Mouse (Mus musculus) intestine, embryonic 14.5 days (tissue): ENCODE data around the gene Wipf1. TPM values are rescaled to one million over a fixed set of nuclear protein-coding genes. Genes with fewer than 3 reads are reported as not detected.

Experiments used
- ATAC-seq: fragments of 200-750 bp; cut with Nextera tagmentation; replicated peaks from 2 replicates; pipeline ENCODE4 v1.8.0; 2017; ENCODE audit warnings: low read depth, moderate number of reproducible peaks, moderate TSS enrichment, moderate library complexity; ENCODE audit not compliant: low FRiP score, low TSS enrichment
- DNase-seq: peaks from one replicate; pipeline ENCODE4 v3.0.0-alpha.2; 2018; ENCODE audit warnings: low spot score
- H3K27ac ChIP-seq: fragments of 300-500 bp; sonication (generic); 2 replicates; pipeline ENCODE4 v1.5.1; 2014; ENCODE audit warnings: low read depth, mild to moderate bottlenecking, control low read depth
- H3K27me3 ChIP-seq: fragments of 300-500 bp; sonication (generic); replicated peaks from 2 replicates; pipeline ENCODE4 v1.6.1; 2014; ENCODE audit warnings: low read length, control low read depth; ENCODE audit not compliant: control insufficient read depth, insufficient read depth
- H3K36me3 ChIP-seq: fragments of 300-500 bp; sonication (generic); 2 replicates; pipeline ENCODE4 v1.6.1; 2014; ENCODE audit warnings: low read length, control low read depth; ENCODE audit not compliant: control insufficient read depth, insufficient read depth
- H3K4me1 ChIP-seq: fragments of 300-500 bp; sonication (generic); replicated peaks from 2 replicates; pipeline ENCODE4 v1.6.1; 2014; ENCODE audit warnings: low read length, control low read depth, mixed read lengths; ENCODE audit not compliant: control insufficient read depth, insufficient read depth
- H3K4me2 ChIP-seq: fragments of 300-500 bp; sonication (generic); 2 replicates; pipeline ENCODE4 v1.6.1; 2014; ENCODE audit warnings: low read length
- H3K4me3 ChIP-seq: fragments of 300-500 bp; sonication (generic); 2 replicates; pipeline ENCODE4 v1.5.1; 2014; ENCODE audit warnings: low read depth, low read length, control low read depth, mixed read lengths
- H3K9ac ChIP-seq: fragments of 300-500 bp; sonication (generic); 2 replicates; pipeline ENCODE4 v1.6.1; 2014; ENCODE audit warnings: mild to moderate bottlenecking, low read length
- H3K9me3 ChIP-seq: fragments of 300-500 bp; sonication (generic); 2 replicates; pipeline ENCODE4 v1.6.1; 2016; ENCODE audit warnings: low read length, control low read depth; ENCODE audit not compliant: control insufficient read depth
- WGBS: fragments of 180-500 bp; shearing (Covaris S2); extraction: QIAGEN DNeasy Blood & Tissue Kit; methylation state at CpG from one replicate; pipeline ENCODE4 v1.1.7; 2014; 5-methylcytosine and 5-hydroxymethylcytosine counted together
- polyA plus RNA-seq: library from polyadenylated mRNA; unstranded; fragments of >200 nt; fragmentation: Nextera tagmentation; extraction: Ambion mirVana; gene quantifications from 2 replicates; pipeline ENCODE4 v1.2.1, GENCODE M21; 2014

Gene Wipf1
- polyA plus RNA-seq, 1 experiment from 2014 or later, result 13.6 TPM

GRCm38 (mm10) chr2:73397476-73397875, 132.1 kb downstream of the Wipf1 start:
- H3K4me2 ChIP-seq, result no peak overlapping the region
- H3K9ac ChIP-seq, result no peak overlapping the region
- no peaks in the 10 kb centered on the region for H3K27me3 ChIP-seq
- no peak overlapping the region for H3K27ac ChIP-seq
- no peak overlapping the region for H3K4me3 ChIP-seq
- 93% methylated on average over 2 of the region's 2 CpGs for WGBS
- no peaks in the 10 kb centered on the region for H3K36me3 ChIP-seq
- no peaks in the 10 kb centered on the region for H3K4me1 ChIP-seq
- H3K9me3 ChIP-seq, result no peaks in the 10 kb centered on the region
- ATAC-seq (no peak), DNase-seq (no peak)

- H3K4me3 ChIP-seq, result no peak overlapping the region
- no peaks in the 10 kb centered on the region for H3K4me1 ChIP-seq
- H3K9ac ChIP-seq, result no peak overlapping the region
- no peak overlapping the region for H3K27ac ChIP-seq
- H3K27me3 ChIP-seq, result no peaks in the 10 kb centered on the region
- H3K4me2 ChIP-seq, result no peak overlapping the region
- ATAC-seq, result no peak
- no peaks in the 10 kb centered on the region for H3K9me3 ChIP-seq
- 81% methylated on average over 3 of the region's 3 CpGs for WGBS
- DNase-seq, result no peak
- H3K36me3 ChIP-seq, result no peaks in the 10 kb centered on the region
Observed at GRCm38 (mm10) chr2:73396828-73397325, 132.7 kb downstream of the Wipf1 start.

- no peak overlapping the region for H3K27ac ChIP-seq
- H3K4me1 ChIP-seq, result no peaks in the 10 kb centered on the region
- no peaks in the 10 kb centered on the region for H3K9me3 ChIP-seq
- 73% methylated on average over 8 of the region's 8 CpGs for WGBS
- no peak overlapping the region for H3K9ac ChIP-seq
- H3K4me3 ChIP-seq, result no peak overlapping the region
- no peak overlapping the region for H3K4me2 ChIP-seq
- no peaks in the 10 kb centered on the region for H3K36me3 ChIP-seq
- no peaks in the 10 kb centered on the region for H3K27me3 ChIP-seq
- ATAC-seq, result no peak
- DNase-seq, result peak; percentile 29
Observed at GRCm38 (mm10) chr2:73395516-73395915, 134.0 kb downstream of the Wipf1 start.

GRCm38 (mm10) chr2:73394476-73394875, 135.1 kb downstream of the Wipf1 start:
- DNase-seq (peak; percentile 43), ATAC-seq (no peak)
- no peaks in the 10 kb centered on the region for H3K9me3 ChIP-seq
- H3K27me3 ChIP-seq, result no peaks in the 10 kb centered on the region
- H3K27ac ChIP-seq, result no peak overlapping the region
- H3K36me3 ChIP-seq, result no peaks in the 10 kb centered on the region
- no peaks in the 10 kb centered on the region for H3K4me1 ChIP-seq
- H3K4me2 ChIP-seq, result no peak overlapping the region
- no peak overlapping the region for H3K9ac ChIP-seq
- no peak overlapping the region for H3K4me3 ChIP-seq
- 86% methylated on average over 3 of the region's 3 CpGs for WGBS

GRCm38 (mm10) chr2:73392772-73393171, 136.8 kb downstream of the Wipf1 start:
- DNase-seq (no peak), ATAC-seq (no peak)
- H3K9ac ChIP-seq, result no peak overlapping the region
- H3K4me2 ChIP-seq, result no peak overlapping the region
- no peaks in the 10 kb centered on the region for H3K36me3 ChIP-seq
- no peaks in the 10 kb centered on the region for H3K27me3 ChIP-seq
- WGBS, result 89% methylated on average over 2 of the region's 2 CpGs
- H3K4me3 ChIP-seq, result no peak overlapping the region
- H3K27ac ChIP-seq, result no peak overlapping the region
- H3K4me1 ChIP-seq, result no peaks in the 10 kb centered on the region
- H3K9me3 ChIP-seq, result no peaks in the 10 kb centered on the region

- DNase-seq, result no peak
- no peak for ATAC-seq
- H3K4me2 ChIP-seq, result no peak overlapping the region
- no peaks in the 10 kb centered on the region for H3K9me3 ChIP-seq
- no peak overlapping the region for H3K9ac ChIP-seq
- no peaks in the 10 kb centered on the region for H3K36me3 ChIP-seq
- no peaks in the 10 kb centered on the region for H3K4me1 ChIP-seq
- WGBS, result 86% methylated on average over 3 of the region's 3 CpGs
- no peaks in the 10 kb centered on the region for H3K27me3 ChIP-seq
- H3K27ac ChIP-seq, result no peak overlapping the region
- no peak overlapping the region for H3K4me3 ChIP-seq
Observed at GRCm38 (mm10) chr2:73389951-73390350, 139.6 kb downstream of the Wipf1 start.

- no peak overlapping the region for H3K4me2 ChIP-seq
- no peaks in the 10 kb centered on the region for H3K36me3 ChIP-seq
- ATAC-seq, result no peak
- 91% methylated on average over 1 of the region's 1 CpGs for WGBS
- H3K9ac ChIP-seq, result no peak overlapping the region
- H3K27me3 ChIP-seq, result peaks cover 2% of the 10 kb centered on the region; the same call in 1 of the 2 replicates
- no peak overlapping the region for H3K27ac ChIP-seq
- no peak overlapping the region for H3K4me3 ChIP-seq
- no peak for DNase-seq
- H3K9me3 ChIP-seq, result no peaks in the 10 kb centered on the region
- no peaks in the 10 kb centered on the region for H3K4me1 ChIP-seq
Observed at GRCm38 (mm10) chr2:73387806-73388205, 141.7 kb downstream of the Wipf1 start.

- DNase-seq, result peak; percentile 99
Observed at GRCm38 (mm10) chr2:73386356-73387046, 143.0 kb downstream of the Wipf1 start, which contains the start of gene Gpr155. Gene Gpr155, minus strand, starts transcription at chr2:73386572.

More at GRCm38 (mm10) chr2:73386356-73387046, 143.0 kb downstream of the Wipf1 start, which contains the start of gene Gpr155:
- Histone ChIP-seq H3K36me3 (no peaks in the 10 kb centered on the region), H3K4me1 (no peaks in the 10 kb centered on the region), H3K4me3 (peak within 1 kb of the TSS; percentile 68), H3K4me2 (peak within 1 kb of the TSS; percentile 88), H3K9me3 (no peaks in the 10 kb centered on the region), H3K27ac (peak within 1 kb of the TSS; percentile 63; the same call in 1 of the 2 replicates), H3K27me3 (peaks cover 2% of the 10 kb centered on the region; the same call in 1 of the 2 replicates), H3K9ac (peak within 1 kb of the TSS; percentile 43)
- peak; percentile 99 for ATAC-seq
- 1% methylated on average over 40 of the region's 44 CpGs for WGBS
